Mouse (Mus musculus) lung, adult 2 months (tissue): ENCODE measurements around the gene Pih1d2. TPM values are rescaled to one million over a fixed set of nuclear protein-coding genes. Genes with fewer than 3 reads are reported as not detected.

ENCODE experiments used
- DNase-seq: peaks from one replicate; pipeline ENCODE4 v3.0.0; 2022
- H3K4me1 ChIP-seq: fragments of 200-500 bp; 2 replicates; pipeline ENCODE4 v1.6.1; 2011; ENCODE audit warnings: low read length; ENCODE audit not compliant: control insufficient read depth, insufficient read depth
- H3K4me3 ChIP-seq: fragments of 200-500 bp; replicated peaks from 2 replicates; pipeline ENCODE3; 2011; ENCODE audit warnings: low read depth, mild to moderate bottlenecking, control low read depth, low read length; ENCODE audit errors: extremely low read depth
- CTCF ChIP-seq: fragments of 200-500 bp; IDR thresholded peaks from 2 replicates; pipeline ENCODE4 v1.5.1; 2011; ENCODE audit warnings: mild to moderate bottlenecking, low read length, control low read depth; ENCODE audit not compliant: insufficient read depth
- POLR2A ChIP-seq: fragments of 200-500 bp; IDR thresholded peaks from 2 replicates; pipeline ENCODE4 v1.6.1; 2011; ENCODE audit warnings: low read depth, mild to moderate bottlenecking, control low read depth, low read length, borderline replicate concordance; ENCODE audit errors: extremely low read depth
- WGBS: fragments of 180-500 bp; shearing (Covaris S2); methylation state at CpG from one replicate; pipeline ENCODE4 v1.1.7; 2018; 5-methylcytosine and 5-hydroxymethylcytosine counted together
- polyA plus RNA-seq: library from polyadenylated mRNA; depleted of rRNA; stranded (reverse); fragments of >200 nt; gene quantifications from 2 replicates; pipeline ENCODE4 v1.2.3, GENCODE M21; 2012; rRNA removed

The Pih1d2 gene
- polyA plus RNA-seq: 2.7 and 3.7 TPM in 2 replicates

- TF ChIP-seq CTCF: no peak
- 0 out of 2 replicates have a peak, but pooled peaks have one; percentile 62 for TF ChIP-seq POLR2A
- WGBS: under 1% methylated on average over 81 of the region's 81 CpGs
These were observed at the start of gene Pih1d2, which contains the start of gene Nkapd1 for GRCm38 (mm10) chr9:50616766-50617603. Pih1d2 (plus strand) TSS chr9:50617321. Nkapd1 (minus strand) TSS chr9:50617464.

GRCm38 (mm10) chr9:50567372-50567771 is 49.7 kb upstream of the Pih1d2 start:
- no peak overlapping the region for H3K4me3 ChIP-seq
- TF ChIP-seq CTCF: no peak
- no peak for TF ChIP-seq POLR2A
- no peaks in the 10 kb centered on the region for H3K4me1 ChIP-seq
- DNase-seq: no peak
- 77% methylated on average over 4 of the region's 4 CpGs for WGBS

More at GRCm38 (mm10) chr9:50616766-50617603, at the start of gene Pih1d2, which contains the start of gene Nkapd1:
- peak; percentile 89 for DNase-seq
- Histone ChIP-seq H3K4me1 (peaks cover 2% of the 10 kb centered on the region), H3K4me3 (peak within 1 kb of the TSS; percentile 84)

- TF ChIP-seq POLR2A (no peak), CTCF (no peak)
- WGBS: 75% methylated on average over 2 of the region's 2 CpGs
These were observed 49.2 kb upstream of the Pih1d2 start for GRCm38 (mm10) chr9:50567881-50568280.

GRCm38 (mm10) chr9:50569599-50570525 is 47.3 kb upstream of the Pih1d2 start:
- no peak for DNase-seq
- TF ChIP-seq POLR2A: no peak
- TF ChIP-seq CTCF: no peak
- Histone ChIP-seq H3K4me3 (no peak overlapping the region), H3K4me1 (no peaks in the 10 kb centered on the region)
- 63% methylated on average over 10 of the region's 10 CpGs for WGBS

More at GRCm38 (mm10) chr9:50567881-50568280, 49.2 kb upstream of the Pih1d2 start:
- Histone ChIP-seq H3K4me3 (no peak overlapping the region), H3K4me1 (no peaks in the 10 kb centered on the region)
- DNase-seq: no peak

GRCm38 (mm10) chr9:50580370-50580769 is 36.8 kb upstream of the Pih1d2 start:
- no peaks in the 10 kb centered on the region for H3K4me1 ChIP-seq
- DNase-seq: no peak
- H3K4me3 ChIP-seq: no peak overlapping the region
- TF ChIP-seq CTCF: no peak
- no peak for TF ChIP-seq POLR2A
- WGBS: 44% methylated on average over 4 of the region's 4 CpGs

- Histone ChIP-seq H3K4me1 (no peaks in the 10 kb centered on the region), H3K4me3 (no peak overlapping the region)
- WGBS: 75% methylated on average over 6 of the region's 6 CpGs
- TF ChIP-seq POLR2A (no peak), CTCF (no peak)
- DNase-seq: no peak
These were observed 31.8 kb upstream of the Pih1d2 start for GRCm38 (mm10) chr9:50585145-50585818.

- TF ChIP-seq CTCF (no peak), POLR2A (no peak)
- no peak for DNase-seq
- H3K4me3 ChIP-seq: no peak overlapping the region
- 62% methylated on average over 4 of the region's 4 CpGs for WGBS
- H3K4me1 ChIP-seq: no peaks in the 10 kb centered on the region
These were observed 30.2 kb upstream of the Pih1d2 start for GRCm38 (mm10) chr9:50586955-50587354.

GRCm38 (mm10) chr9:50590856-50591518 is 26.1 kb upstream of the Pih1d2 start:
- TF ChIP-seq CTCF (no peak), POLR2A (no peak)
- no peak for DNase-seq
- H3K4me1 ChIP-seq: no peaks in the 10 kb centered on the region
- no peak overlapping the region for H3K4me3 ChIP-seq
- 62% methylated on average over 10 of the region's 10 CpGs for WGBS
